Mouse (Mus musculus): Measurements from ENCODE around the gene Castor1.
"Not testable (repeated sequence)": the region's sequence is repeated elsewhere in the genome, so short reads cannot be mapped to it uniquely, and the experiment has no call there.

Castor1 gene

GRCm38 (mm10) chr11:4217914-4218629 is at the start of gene Castor1:
Gene Castor1 (plus strand): TSS chr11:4218225.
- in situ Hi-C loops (cut with MboI, MseI), result no loop called here

- in situ Hi-C loops (cut with MboI, MseI), result no loop called here
Measured at GRCm38 (mm10) chr11:4174586-4174985, 43.4 kb upstream of the Castor1 start.

- in situ Hi-C loops (cut with MboI, MseI), result loop anchor here (5.0 kb wide), 1 partner anchor 35 kb away; no protein-coding TSS in a partner anchor
Measured at GRCm38 (mm10) chr11:4177716-4178115, 40.3 kb upstream of the Castor1 start.

GRCm38 (mm10) chr11:4182061-4182460 is 36.0 kb upstream of the Castor1 start:
- in situ Hi-C loops (cut with MboI, MseI), result no loop called here

GRCm38 (mm10) chr11:4183511-4183910 is 34.5 kb upstream of the Castor1 start:
- in situ Hi-C loops (cut with MboI, MseI), result no loop called here

GRCm38 (mm10) chr11:4184251-4184952 is 33.6 kb upstream of the Castor1 start:
- in situ Hi-C loops (cut with MboI, MseI), result no loop called here

- in situ Hi-C loops (cut with MboI, MseI), result not testable (repeated sequence)
Measured at GRCm38 (mm10) chr11:4185480-4185879, 32.5 kb upstream of the Castor1 start.

- in situ Hi-C loops (cut with MboI, MseI), result no loop called here
Measured at GRCm38 (mm10) chr11:4186486-4187317, 31.3 kb upstream of the Castor1 start, which contains the start of gene Tbc1d10a. Gene Tbc1d10a (plus strand): TSS chr11:4186789.

- in situ Hi-C loops (cut with MboI, MseI), result no loop called here
Measured at GRCm38 (mm10) chr11:4187318-4187700, 30.7 kb upstream of the Castor1 start.

- in situ Hi-C loops (cut with MboI, MseI), result no loop called here
Measured at GRCm38 (mm10) chr11:4189182-4189581, 28.8 kb upstream of the Castor1 start.

- in situ Hi-C loops (cut with MboI, MseI), result no loop called here
Measured at GRCm38 (mm10) chr11:4190677-4191076, 27.3 kb upstream of the Castor1 start.

- in situ Hi-C loops (cut with MboI, MseI), result no loop called here
Measured at GRCm38 (mm10) chr11:4192757-4193156, 25.3 kb upstream of the Castor1 start.

GRCm38 (mm10) chr11:4193420-4193819 is 24.6 kb upstream of the Castor1 start:
- in situ Hi-C loops (cut with MboI, MseI), result no loop called here

GRCm38 (mm10) chr11:4195597-4196031 is 22.4 kb upstream of the Castor1 start:
- in situ Hi-C loops (cut with MboI, MseI), result no loop called here

- in situ Hi-C loops (cut with MboI, MseI), result no loop called here
Measured at GRCm38 (mm10) chr11:4196636-4197035, 21.4 kb upstream of the Castor1 start.

- in situ Hi-C loops (cut with MboI, MseI), result no loop called here
Measured at GRCm38 (mm10) chr11:4197691-4198090, 20.3 kb upstream of the Castor1 start.

GRCm38 (mm10) chr11:4201981-4202700 is 15.9 kb upstream of the Castor1 start:
- in situ Hi-C loops (cut with MboI, MseI), result no loop called here

GRCm38 (mm10) chr11:4202995-4203704 is 14.9 kb upstream of the Castor1 start:
- in situ Hi-C loops (cut with MboI, MseI), result no loop called here

- in situ Hi-C loops (cut with MboI, MseI), result no loop called here
Measured at GRCm38 (mm10) chr11:4203705-4204074, 14.3 kb upstream of the Castor1 start.

GRCm38 (mm10) chr11:4205097-4205655 is 12.8 kb upstream of the Castor1 start:
- in situ Hi-C loops (cut with MboI, MseI), result no loop called here
